Mouse (Mus musculus): ENCODE results near the gene Pak4. TPM values are rescaled to one million over a fixed set of nuclear protein-coding genes. Genes with fewer than 3 reads are reported as not detected.

The Pak4 gene
- polyA plus RNA-seq, 1 experiment from 2014 or later, result 33.9 TPM

DNA sequence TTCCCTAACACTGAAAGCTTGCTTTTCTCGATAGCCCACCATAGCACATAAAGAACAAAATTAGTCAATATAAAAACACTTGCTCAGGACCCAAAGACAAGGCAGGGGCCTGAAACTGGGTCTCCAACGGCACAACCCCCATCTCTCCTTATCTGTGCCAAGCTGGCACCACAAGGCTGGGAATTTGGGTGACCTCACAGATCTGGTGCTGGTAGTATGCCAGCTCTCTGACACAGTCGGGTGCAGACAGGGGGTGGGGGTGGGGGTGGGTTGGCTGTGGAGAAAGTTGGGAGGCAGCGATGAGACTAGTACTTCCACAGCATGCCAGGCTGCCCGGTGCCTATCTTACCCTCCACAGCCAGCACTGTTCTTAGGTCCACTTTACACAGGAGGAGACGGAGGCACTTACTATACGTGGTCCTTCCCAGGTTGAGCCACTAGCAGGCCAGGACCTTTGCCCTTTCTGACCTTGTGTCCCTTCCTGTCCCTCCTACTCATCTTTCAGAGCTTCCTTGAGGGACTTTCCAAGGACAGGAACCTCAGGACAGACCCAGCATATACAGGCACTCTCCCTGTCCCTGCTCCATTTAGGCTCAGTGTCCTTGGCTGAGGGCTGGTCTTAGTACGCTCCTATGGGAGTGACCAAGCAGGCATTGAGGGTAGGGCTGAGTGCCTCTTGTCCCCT lies 2.1 kb downstream of the Pak4 start:
- ATAC-seq (ENCODE audit: insufficient read depth, low FRiP score, low TSS enrichment) (no peak), DNase-seq (ENCODE audit: low spot score) (no peak)
- Histone ChIP-seq H3K4me1 (ENCODE audit: control insufficient read depth, insufficient read depth, low read length) (peaks cover 23% of the 10 kb centered on the region), H3K4me3 (ENCODE audit: low read depth, low read length) (no peak overlapping the region), H3K36me3 (ENCODE audit: control insufficient read depth, insufficient read depth, low read length) (no peaks in the 10 kb centered on the region; the same call in 1 of the 2 replicates), H3K4me2 (ENCODE audit: low read depth) (peak overlapping the region; percentile 82), H3K9me3 (ENCODE audit: control insufficient read depth, low read length) (no peaks in the 10 kb centered on the region), H3K27me3 (ENCODE audit: control insufficient read depth, insufficient read depth, low read length) (no peaks in the 10 kb centered on the region), H3K27ac (ENCODE audit: low read depth, low read length) (no peak overlapping the region), H3K9ac (ENCODE audit: low read length) (no peak overlapping the region)
- WGBS, result 81% methylated on average over 8 of the region's 8 CpGs

GRCm38 (mm10) chr7:28593206-28594111 lies 4.5 kb downstream of the Pak4 start:
- no peak for ATAC-seq (ENCODE audit: insufficient read depth, low FRiP score, low TSS enrichment)
- H3K36me3 ChIP-seq (ENCODE audit: control insufficient read depth, insufficient read depth, low read length), result no peaks in the 10 kb centered on the region; the same call in 1 of the 2 replicates
- H3K4me3 ChIP-seq (ENCODE audit: low read depth, low read length), result no peak overlapping the region
- 35% methylated on average over 14 of the region's 14 CpGs for WGBS
- no peak overlapping the region for H3K9ac ChIP-seq (ENCODE audit: low read length)
- H3K9me3 ChIP-seq (ENCODE audit: control insufficient read depth, low read length), result no peaks in the 10 kb centered on the region
- H3K27ac ChIP-seq (ENCODE audit: low read depth, low read length), result no peak overlapping the region
- H3K27me3 ChIP-seq (ENCODE audit: control insufficient read depth, insufficient read depth, low read length), result no peaks in the 10 kb centered on the region
- no peak overlapping the region for H3K4me2 ChIP-seq (ENCODE audit: low read depth)
- DNase-seq (ENCODE audit: low spot score), result no peak
- H3K4me1 ChIP-seq (ENCODE audit: control insufficient read depth, insufficient read depth, low read length), result peaks cover 23% of the 10 kb centered on the region

DNA sequence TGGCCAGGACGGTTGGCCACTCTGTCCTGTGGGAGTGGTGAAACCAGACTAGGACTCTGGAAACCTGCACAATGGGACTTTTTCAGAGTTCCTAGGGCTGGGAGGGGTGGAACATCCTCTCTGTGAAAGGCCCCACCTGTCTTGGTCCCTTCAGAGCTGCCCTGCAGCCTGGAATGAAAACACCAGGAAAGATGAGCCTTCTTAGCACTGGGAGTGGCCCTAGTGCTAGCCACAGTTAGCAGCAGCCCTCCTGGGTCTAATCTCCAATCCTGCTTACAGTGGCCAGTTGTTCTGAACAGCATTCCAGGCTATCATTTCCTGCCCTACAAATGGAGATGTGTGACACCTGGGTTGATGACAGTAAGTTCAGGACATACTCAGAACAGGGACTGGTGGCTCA lies 6.1 kb downstream of the Pak4 start:
- DNase-seq (ENCODE audit: low spot score), result no peak
- Histone ChIP-seq H3K27ac (ENCODE audit: low read depth, low read length) (no peak overlapping the region), H3K9me3 (ENCODE audit: control insufficient read depth, low read length) (no peaks in the 10 kb centered on the region), H3K4me2 (ENCODE audit: low read depth) (no peak overlapping the region), H3K4me3 (ENCODE audit: low read depth, low read length) (no peak overlapping the region), H3K4me1 (ENCODE audit: control insufficient read depth, insufficient read depth, low read length) (peaks cover 26% of the 10 kb centered on the region), H3K36me3 (ENCODE audit: control insufficient read depth, insufficient read depth, low read length) (no peaks in the 10 kb centered on the region; the same call in 1 of the 2 replicates), H3K27me3 (ENCODE audit: control insufficient read depth, insufficient read depth, low read length) (no peaks in the 10 kb centered on the region), H3K9ac (ENCODE audit: low read length) (no peak overlapping the region)
- 71% methylated on average over 1 of the region's 1 CpGs for WGBS
- ATAC-seq (ENCODE audit: insufficient read depth, low FRiP score, low TSS enrichment), result no peak

DNA sequence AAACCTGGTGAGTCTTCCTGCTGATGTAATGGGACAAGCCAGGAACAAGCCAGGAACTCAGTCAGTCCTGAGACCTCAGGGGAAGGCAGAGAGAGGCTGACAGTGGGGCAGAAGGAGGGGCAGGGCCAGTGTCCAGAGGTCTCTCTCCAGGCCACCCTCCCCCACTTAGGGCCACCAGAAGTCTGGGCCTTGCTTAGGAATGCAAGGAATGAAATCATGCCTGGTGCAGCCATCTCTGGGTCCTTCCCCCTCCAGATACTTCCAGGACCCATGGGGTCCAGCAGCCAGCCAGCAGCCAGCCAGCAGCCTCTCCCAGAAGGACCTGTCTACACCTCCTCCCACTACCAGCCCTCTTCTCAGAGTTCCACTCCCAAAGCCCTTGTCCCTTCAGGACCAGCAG lies 10.3 kb downstream of the Pak4 start:
- Histone ChIP-seq H3K9me3 (ENCODE audit: control insufficient read depth, low read length) (no peaks in the 10 kb centered on the region), H3K36me3 (ENCODE audit: control insufficient read depth, insufficient read depth, low read length) (no peaks in the 10 kb centered on the region), H3K27me3 (ENCODE audit: control insufficient read depth, insufficient read depth, low read length) (no peaks in the 10 kb centered on the region), H3K27ac (ENCODE audit: low read depth, low read length) (no peak overlapping the region), H3K4me2 (ENCODE audit: low read depth) (no peak overlapping the region), H3K9ac (ENCODE audit: low read length) (no peak overlapping the region; the same call in 1 of the 2 replicates), H3K4me3 (ENCODE audit: low read depth, low read length) (no peak overlapping the region), H3K4me1 (ENCODE audit: control insufficient read depth, insufficient read depth, low read length) (peaks cover 8% of the 10 kb centered on the region)
- ATAC-seq (ENCODE audit: insufficient read depth, low FRiP score, low TSS enrichment) (no peak), DNase-seq (ENCODE audit: low spot score) (no peak)

GRCm38 (mm10) chr7:28586663-28587411 lies 11.1 kb downstream of the Pak4 start:
- WGBS, result 58% methylated on average over 6 of the region's 6 CpGs
- H3K4me1 ChIP-seq (ENCODE audit: control insufficient read depth, insufficient read depth, low read length), result peaks cover 8% of the 10 kb centered on the region
- no peaks in the 10 kb centered on the region for H3K9me3 ChIP-seq (ENCODE audit: control insufficient read depth, low read length)
- H3K27me3 ChIP-seq (ENCODE audit: control insufficient read depth, insufficient read depth, low read length), result no peaks in the 10 kb centered on the region
- H3K4me2 ChIP-seq (ENCODE audit: low read depth), result no peak overlapping the region
- no peak overlapping the region for H3K4me3 ChIP-seq (ENCODE audit: low read depth, low read length)
- no peak overlapping the region for H3K9ac ChIP-seq (ENCODE audit: low read length)
- DNase-seq (ENCODE audit: low spot score) (no peak), ATAC-seq (ENCODE audit: insufficient read depth, low FRiP score, low TSS enrichment) (no peak)
- no peak overlapping the region for H3K27ac ChIP-seq (ENCODE audit: low read depth, low read length)
- no peaks in the 10 kb centered on the region for H3K36me3 ChIP-seq (ENCODE audit: control insufficient read depth, insufficient read depth, low read length)

DNA sequence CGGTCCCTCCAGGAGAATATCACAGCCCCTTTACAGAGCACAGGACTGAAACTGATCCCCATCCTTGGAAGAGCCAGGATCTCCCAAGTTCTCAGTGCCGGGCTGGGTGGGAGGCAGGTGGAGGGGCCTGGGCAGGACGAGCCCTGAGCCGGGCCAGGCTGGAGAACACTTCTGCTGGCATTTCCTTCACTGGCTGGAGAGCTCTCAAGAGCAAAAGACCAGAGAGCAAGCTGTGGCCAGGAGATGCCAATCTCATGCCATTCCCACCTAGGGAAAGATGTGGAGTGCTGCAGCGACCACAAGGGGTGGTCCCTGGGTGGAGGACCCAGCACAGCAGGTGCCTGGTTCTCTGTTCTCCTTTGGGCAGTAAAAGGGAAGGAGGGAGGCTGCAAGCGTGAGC lies 13.0 kb downstream of the Pak4 start:
- Histone ChIP-seq H3K36me3 (ENCODE audit: control insufficient read depth, insufficient read depth, low read length) (no peaks in the 10 kb centered on the region), H3K9ac (ENCODE audit: low read length) (no peak overlapping the region), H3K4me1 (ENCODE audit: control insufficient read depth, insufficient read depth, low read length) (peaks cover 8% of the 10 kb centered on the region), H3K27ac (ENCODE audit: low read depth, low read length) (no peak overlapping the region), H3K4me2 (ENCODE audit: low read depth) (no peak overlapping the region), H3K27me3 (ENCODE audit: control insufficient read depth, insufficient read depth, low read length) (no peaks in the 10 kb centered on the region), H3K9me3 (ENCODE audit: control insufficient read depth, low read length) (no peaks in the 10 kb centered on the region), H3K4me3 (ENCODE audit: low read depth, low read length) (no peak overlapping the region)
- no peak for ATAC-seq (ENCODE audit: insufficient read depth, low FRiP score, low TSS enrichment)
- DNase-seq (ENCODE audit: low spot score), result no peak
- 81% methylated on average over 6 of the region's 6 CpGs for WGBS

- no peak overlapping the region for H3K9ac ChIP-seq (ENCODE audit: low read length)
- DNase-seq (ENCODE audit: low spot score) (no peak), ATAC-seq (ENCODE audit: insufficient read depth, low FRiP score, low TSS enrichment) (no peak)
- no peaks in the 10 kb centered on the region for H3K27me3 ChIP-seq (ENCODE audit: control insufficient read depth, insufficient read depth, low read length)
- H3K36me3 ChIP-seq (ENCODE audit: control insufficient read depth, insufficient read depth, low read length), result no peaks in the 10 kb centered on the region
- peaks cover 8% of the 10 kb centered on the region for H3K4me1 ChIP-seq (ENCODE audit: control insufficient read depth, insufficient read depth, low read length)
- no peak overlapping the region for H3K27ac ChIP-seq (ENCODE audit: low read depth, low read length)
- 78% methylated on average over 4 of the region's 4 CpGs for WGBS
- no peak overlapping the region for H3K4me3 ChIP-seq (ENCODE audit: low read depth, low read length)
- no peak overlapping the region for H3K4me2 ChIP-seq (ENCODE audit: low read depth)
- no peaks in the 10 kb centered on the region for H3K9me3 ChIP-seq (ENCODE audit: control insufficient read depth, low read length)
Observed at GRCm38 (mm10) chr7:28584468-28584867, 13.5 kb downstream of the Pak4 start.

- no peak overlapping the region for H3K27ac ChIP-seq (ENCODE audit: low read depth, low read length)
- H3K4me1 ChIP-seq (ENCODE audit: control insufficient read depth, insufficient read depth, low read length), result peaks cover 8% of the 10 kb centered on the region
- H3K9ac ChIP-seq (ENCODE audit: low read length), result no peak overlapping the region
- H3K9me3 ChIP-seq (ENCODE audit: control insufficient read depth, low read length), result no peaks in the 10 kb centered on the region
- ATAC-seq (ENCODE audit: insufficient read depth, low FRiP score, low TSS enrichment) (no peak), DNase-seq (ENCODE audit: low spot score) (no peak)
- H3K4me2 ChIP-seq (ENCODE audit: low read depth), result no peak overlapping the region
- no peaks in the 10 kb centered on the region for H3K36me3 ChIP-seq (ENCODE audit: control insufficient read depth, insufficient read depth, low read length)
- no peaks in the 10 kb centered on the region for H3K27me3 ChIP-seq (ENCODE audit: control insufficient read depth, insufficient read depth, low read length)
- 76% methylated on average over 8 of the region's 8 CpGs for WGBS
- H3K4me3 ChIP-seq (ENCODE audit: low read depth, low read length), result no peak overlapping the region
Observed at GRCm38 (mm10) chr7:28583570-28584344, 14.2 kb downstream of the Pak4 start.
